Mouse (Mus musculus): ENCODE data around the gene Tmem14c. TPM values are rescaled to one million over a fixed set of nuclear protein-coding genes. Genes with fewer than 3 reads are reported as not detected.

The Tmem14c gene
- total RNA-seq, 2 experiments from 2014 or later = 57.8 to 65.9 TPM

DNA sequence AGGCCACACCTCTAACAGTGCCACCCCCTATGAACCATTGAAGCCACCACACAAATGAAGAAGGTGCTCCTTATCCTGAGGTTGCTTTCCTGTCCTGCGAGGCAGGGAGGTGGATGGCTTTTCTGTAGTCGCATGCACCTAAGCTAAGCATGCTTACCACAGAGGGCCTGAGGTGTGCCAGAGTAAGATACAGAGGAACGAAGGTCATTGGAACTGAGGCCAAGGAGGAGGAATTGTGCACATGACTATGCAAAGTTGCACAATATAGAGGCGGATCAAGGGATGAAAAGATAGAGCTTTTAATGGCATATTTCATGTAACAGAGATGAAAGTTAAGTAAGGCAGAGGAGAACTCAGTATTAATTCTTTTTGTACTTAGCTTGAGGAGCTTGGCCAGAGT lies 9.8 kb upstream of the Tmem14c start:
- DNase-seq (ENCODE audit: extremely low spot score in 1 of 2, low spot score in 1 of 2) = no peak

DNA sequence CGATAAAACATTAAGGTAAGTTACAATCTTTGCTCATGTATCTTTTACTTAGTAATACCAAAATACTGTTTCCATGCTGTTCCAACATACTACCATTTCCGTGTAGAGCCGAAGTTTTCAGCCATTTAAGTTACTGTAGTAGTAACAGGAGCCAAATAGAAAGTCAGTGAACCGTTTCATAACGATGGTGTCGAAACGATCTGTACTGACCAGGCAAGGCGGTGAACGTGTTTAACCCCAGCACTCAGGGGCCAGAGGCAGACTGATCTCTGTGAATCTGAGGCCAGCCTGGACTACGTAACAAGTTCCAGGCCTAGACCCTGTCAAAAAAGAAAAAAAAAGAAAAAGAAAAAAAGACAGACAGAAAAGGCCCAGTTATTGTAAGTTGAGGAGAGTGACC lies 7.8 kb upstream of the Tmem14c start:
- DNase-seq (ENCODE audit: extremely low spot score in 1 of 2, low spot score in 1 of 2) = no peak

- DNase-seq (ENCODE audit: extremely low spot score in 1 of 2, low spot score in 1 of 2) = no peak
These were observed 7.1 kb upstream of the Tmem14c start for GRCm38 (mm10) chr13:41008946-41009345.

DNA sequence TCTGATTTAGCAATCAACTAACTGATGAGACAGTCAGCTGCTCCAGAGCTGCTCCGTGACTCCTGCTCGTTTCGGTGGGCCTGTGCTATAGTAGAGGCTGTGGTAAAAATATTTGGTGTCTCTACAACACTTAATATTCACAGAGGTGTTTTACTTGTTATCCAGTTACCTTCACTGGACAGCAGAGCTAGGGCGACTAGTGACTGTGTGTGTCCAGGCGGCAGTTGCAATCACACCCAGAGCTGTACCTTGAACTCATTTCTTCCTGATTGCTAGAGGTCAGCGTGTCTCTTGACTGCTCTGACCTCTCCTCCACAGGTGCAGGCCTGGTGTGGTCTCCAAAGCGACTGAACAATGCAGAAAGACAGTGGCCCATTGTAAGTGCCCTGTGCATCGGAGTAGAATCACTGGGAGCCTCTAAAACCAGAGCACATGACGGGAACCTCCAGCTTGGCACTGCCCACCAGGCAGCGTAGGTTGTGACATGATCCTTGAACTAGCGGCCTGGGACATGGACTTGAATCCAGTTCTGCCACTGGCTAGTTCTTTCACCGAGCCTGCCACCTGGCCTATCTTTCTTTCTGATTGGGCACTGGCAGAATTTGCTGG lies 809 bp downstream of the Tmem14c start:
- no peak for DNase-seq (ENCODE audit: extremely low spot score in 1 of 2, low spot score in 1 of 2)

DNA sequence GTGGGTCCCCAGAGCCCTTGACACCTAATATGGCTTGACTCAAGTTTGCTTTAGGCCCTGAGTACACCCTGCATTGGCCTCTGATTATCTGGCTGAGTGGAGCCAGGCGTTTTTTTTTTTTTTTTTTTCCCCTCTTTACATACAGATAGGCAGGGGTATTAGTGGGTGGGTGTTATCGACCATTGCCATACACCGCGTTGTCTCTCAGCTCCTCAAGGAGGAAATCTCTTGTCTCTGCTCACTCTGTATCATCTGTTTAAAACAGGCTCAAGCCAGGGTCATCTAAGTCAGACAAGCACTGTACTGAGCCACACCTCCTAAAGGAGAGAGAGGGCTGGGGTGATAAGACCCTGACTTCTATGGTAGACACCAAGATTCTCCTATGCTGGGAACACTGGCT lies 1.7 kb downstream of the Tmem14c start:
- DNase-seq (ENCODE audit: extremely low spot score in 1 of 2, low spot score in 1 of 2) = no peak

GRCm38 (mm10) chr13:41018236-41018635 lies 2.1 kb downstream of the Tmem14c start:
- no peak for DNase-seq (ENCODE audit: extremely low spot score in 1 of 2, low spot score in 1 of 2)

DNA sequence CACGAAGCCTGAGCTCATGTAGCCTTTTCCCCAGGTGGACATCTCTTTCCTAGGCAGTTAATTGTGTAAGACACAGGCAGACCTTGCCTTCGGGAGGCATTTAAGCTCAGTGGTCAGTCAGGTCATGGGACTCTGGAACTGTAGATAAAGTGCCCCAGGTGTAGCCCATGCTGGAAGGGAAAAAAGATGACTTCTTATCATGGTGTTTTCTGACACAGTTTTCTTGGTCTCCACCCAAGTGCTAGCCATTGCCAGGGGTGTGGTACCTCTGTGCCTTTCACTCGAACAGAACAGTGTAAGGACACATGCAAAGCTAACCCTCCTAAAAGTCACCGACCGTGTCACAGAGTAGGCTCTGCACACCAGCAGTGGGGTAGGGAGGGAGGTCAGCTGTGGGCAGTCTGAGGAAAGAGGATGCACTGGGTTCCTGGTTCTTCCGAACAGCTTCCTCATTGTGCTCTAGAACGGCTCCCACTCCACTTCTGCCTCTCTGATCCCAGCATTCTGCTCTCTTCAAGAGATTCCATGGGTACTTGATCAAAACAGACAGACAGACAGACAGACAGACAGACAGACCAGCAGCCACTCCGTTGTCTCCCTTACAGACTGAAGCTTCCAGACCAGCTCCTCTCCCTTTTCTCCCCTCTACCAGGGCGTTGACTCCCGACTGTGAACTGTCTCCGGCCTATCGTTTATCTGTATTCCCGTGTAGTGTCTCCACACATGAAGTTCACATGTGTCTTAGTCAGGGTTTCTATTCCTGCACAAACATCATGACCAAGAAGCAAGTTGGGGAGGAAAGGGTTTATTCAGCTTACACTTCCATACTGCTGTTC lies 2.9 kb downstream of the Tmem14c start:
- DNase-seq (ENCODE audit: extremely low spot score in 1 of 2, low spot score in 1 of 2) = no peak

DNA sequence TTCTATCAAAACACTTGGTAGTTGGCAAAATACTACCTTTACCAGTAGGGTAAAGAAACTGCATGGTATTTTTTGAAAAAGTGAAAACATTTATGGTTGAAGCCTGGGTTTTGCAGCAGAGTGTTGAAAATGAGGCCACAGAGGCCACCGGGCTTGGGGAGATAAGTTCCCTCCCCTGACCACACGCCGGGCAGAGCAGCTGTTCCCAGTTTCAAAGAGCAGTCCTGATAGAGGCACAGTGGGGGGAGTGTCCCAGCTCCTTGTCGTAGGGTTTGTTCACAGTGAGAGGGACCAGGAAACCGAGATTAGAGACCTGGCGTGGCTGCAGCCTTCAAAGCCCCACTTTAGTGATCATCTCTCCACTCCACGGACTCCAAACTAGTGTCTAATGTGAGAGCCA lies 4.4 kb downstream of the Tmem14c start:
- no peak for DNase-seq (ENCODE audit: extremely low spot score in 1 of 2, low spot score in 1 of 2)

DNA sequence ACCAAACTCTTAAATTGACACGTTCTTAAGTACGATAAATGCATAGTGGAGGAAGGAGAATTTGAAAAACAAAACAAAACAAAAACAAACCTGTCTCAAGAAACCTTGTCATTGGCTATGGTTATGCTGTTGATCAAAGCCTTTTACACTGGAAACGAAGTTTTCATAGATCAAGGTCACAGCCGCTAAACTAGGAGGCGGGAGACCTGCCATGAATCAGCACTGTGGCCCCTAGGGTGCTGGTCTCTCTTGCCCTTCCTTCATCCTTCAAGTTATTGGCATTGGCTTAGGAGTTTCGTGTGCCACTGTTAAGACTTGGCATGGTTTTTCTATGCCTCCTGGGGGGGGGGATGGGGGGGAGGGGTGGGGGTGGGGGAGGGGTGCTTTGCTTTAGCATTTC lies 5.5 kb downstream of the Tmem14c start:
- DNase-seq (ENCODE audit: extremely low spot score in 1 of 2, low spot score in 1 of 2) = no peak

GRCm38 (mm10) chr13:41022099-41022498 lies 6.0 kb downstream of the Tmem14c start:
- no peak for DNase-seq (ENCODE audit: extremely low spot score in 1 of 2, low spot score in 1 of 2)

DNA sequence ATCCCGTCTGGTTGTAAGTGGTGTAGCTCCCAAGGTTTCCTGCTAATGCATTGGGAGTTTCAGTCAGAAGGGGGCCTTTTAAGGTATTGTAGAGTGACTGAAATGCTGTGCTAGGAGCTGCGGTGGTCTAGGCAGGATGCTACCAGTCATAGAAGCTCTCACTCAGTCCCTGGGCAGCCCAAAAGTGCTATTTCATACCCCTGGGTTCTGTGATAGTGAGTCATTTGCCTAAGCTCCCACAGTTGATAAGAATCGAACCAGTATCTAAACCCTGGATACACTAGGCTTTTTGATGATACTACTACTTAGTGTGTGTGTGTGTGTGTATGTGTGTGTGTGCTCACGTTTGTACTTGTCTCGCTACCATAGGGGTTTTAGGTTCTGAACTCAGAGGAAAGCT lies 14.0 kb downstream of the Tmem14c start:
- no peak for DNase-seq (ENCODE audit: extremely low spot score in 1 of 2, low spot score in 1 of 2)

DNA sequence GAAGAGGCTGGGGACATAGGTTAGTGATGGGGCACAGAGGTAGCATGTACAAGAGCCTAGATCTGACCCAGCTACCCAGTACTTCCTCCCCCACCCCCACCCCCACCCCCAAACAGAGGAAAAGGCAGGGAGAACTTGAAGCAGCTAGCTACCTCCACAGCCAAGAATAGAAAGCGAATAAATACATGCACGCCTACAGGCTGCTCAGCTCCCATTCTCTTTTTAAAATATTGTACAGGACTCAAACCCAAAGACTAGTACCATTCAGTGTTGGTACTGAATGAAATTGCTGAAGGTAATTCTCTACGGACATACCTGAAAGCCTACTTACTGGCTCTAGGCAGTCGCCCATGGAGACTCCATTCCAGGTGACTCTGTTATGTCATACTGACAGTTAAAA lies 26.4 kb downstream of the Tmem14c start:
- no peak for DNase-seq (ENCODE audit: extremely low spot score in 1 of 2, low spot score in 1 of 2)

DNA sequence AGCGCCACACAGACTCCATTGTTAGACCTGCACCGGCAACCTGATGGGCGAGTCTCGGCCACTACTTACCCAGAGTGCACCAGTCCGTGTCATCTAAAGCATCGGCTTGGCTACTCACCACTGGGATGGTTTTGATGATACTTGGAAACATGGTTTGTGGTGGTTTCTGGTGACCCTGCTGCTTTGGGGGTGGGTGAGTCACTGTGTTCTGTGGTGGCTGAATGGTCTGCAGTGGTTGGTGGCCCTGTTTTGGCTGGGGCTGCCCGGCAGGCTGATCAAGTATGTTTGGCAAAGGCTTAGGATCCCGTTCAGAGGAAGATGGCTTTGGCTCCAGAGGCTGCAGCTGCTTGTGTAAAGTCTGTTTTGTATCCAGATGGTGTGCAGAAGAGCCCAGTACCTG lies 29.8 kb downstream of the Tmem14c start:
- no peak for DNase-seq (ENCODE audit: extremely low spot score in 1 of 2, low spot score in 1 of 2)

GRCm38 (mm10) chr13:41047280-41047679 lies 31.2 kb downstream of the Tmem14c start:
- no peak for DNase-seq (ENCODE audit: extremely low spot score in 1 of 2, low spot score in 1 of 2)

GRCm38 (mm10) chr13:41051965-41052364 lies 35.9 kb downstream of the Tmem14c start:
- no peak for DNase-seq (ENCODE audit: extremely low spot score in 1 of 2, low spot score in 1 of 2)

DNA sequence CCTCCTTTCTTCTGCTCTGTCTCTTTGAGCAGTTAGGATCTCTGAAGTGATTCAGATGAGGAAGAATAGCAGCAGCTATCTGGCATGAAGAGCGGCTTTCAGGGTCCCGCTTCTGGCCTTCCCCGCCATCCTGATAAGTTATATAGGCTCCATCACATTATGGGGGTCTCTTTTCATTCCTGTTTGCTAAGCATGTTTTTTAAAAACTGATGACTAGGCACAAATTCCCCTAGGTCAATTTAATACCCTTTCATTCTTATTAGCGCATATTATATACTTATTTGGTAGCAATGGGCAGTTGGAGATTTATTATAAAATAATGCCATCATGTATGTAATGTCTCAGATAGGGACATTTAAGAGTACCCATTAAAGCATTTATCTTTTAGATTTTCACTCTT lies 51.5 kb downstream of the Tmem14c start:
- DNase-seq (ENCODE audit: extremely low spot score in 1 of 2, low spot score in 1 of 2) = no peak

DNA sequence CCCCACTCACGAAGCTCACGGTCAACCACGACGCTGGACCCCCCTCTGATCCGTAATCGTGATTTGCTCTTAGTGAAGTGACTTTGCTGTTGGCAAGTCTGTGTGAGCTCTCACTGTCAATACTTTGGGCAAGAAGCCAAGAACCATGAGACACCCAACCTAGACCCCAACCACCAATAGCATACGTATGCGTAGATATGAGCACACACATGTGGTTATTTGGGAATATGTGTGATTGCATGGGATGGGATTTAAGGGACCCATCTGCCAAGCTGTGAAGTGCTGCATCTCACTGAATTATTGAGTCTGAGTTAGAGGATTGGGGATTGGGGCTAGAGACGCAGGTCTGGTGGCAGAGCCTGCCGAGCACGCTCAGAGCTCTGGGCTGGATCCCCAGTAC lies 55.5 kb downstream of the Tmem14c start:
- DNase-seq (ENCODE audit: extremely low spot score in 1 of 2, low spot score in 1 of 2) = no peak

Other genes starting within 250 kb of the Tmem14c start
- gene Gcnt2, start 156.5 kb upstream of the Tmem14c start, total RNA-seq (2021) = 10 to 100 TPM; 17.0 to 17.5 TPM
- 10 to 100 TPM; 40.5 to 44.7 TPM for gene Pak1ip1, start 15.3 kb upstream of the Tmem14c start, total RNA-seq (2021)
- gene Mak, start 63.4 kb downstream of the Tmem14c start, total RNA-seq (2021) = 1 to 10 TPM in 1 of 2 experiments, under 1 TPM in 1; 0.71 to 1.4 TPM
- not detected for gene Gcm2, start 94.7 kb downstream of the Tmem14c start, total RNA-seq (2021)
- not detected for gene Sycp2l, start 98.0 kb downstream of the Tmem14c start, total RNA-seq (2021)
- gene Elovl2, start 204.1 kb downstream of the Tmem14c start, total RNA-seq (2021) = 10 to 100 TPM; 21.9 to 22.4 TPM
- 100 to 1,000 TPM; 140 to 149 TPM for gene Smim13, start 233.6 kb downstream of the Tmem14c start, total RNA-seq (2021)

All from layer of hippocampus, postnatal 25 days (tissue).